Mouse (Mus musculus): ENCODE results near the gene Gm49384. TPM values are rescaled to one million over a fixed set of nuclear protein-coding genes. Genes with fewer than 3 reads are reported as not detected.
"Not testable (repeated sequence)": the region's sequence is repeated elsewhere in the genome, so short reads cannot be mapped to it uniquely, and the experiment has no call there.

The Gm49384 gene
- polyA plus RNA-seq, 1 experiment from 2014 or later, result 14.1 TPM

GRCm38 (mm10) chr12:69164904-69165303 is 39.2 kb downstream of the Gm49384 start:
- Histone ChIP-seq H3K9me3 (replicated peaks; ENCODE audit: control insufficient read depth, low read length) (no peaks in the 10 kb centered on the region), H3K4me3 (ENCODE audit: low read length) (no peak overlapping the region), H3K27me3 (ENCODE audit: control insufficient read depth, insufficient read depth, low read length) (no peaks in the 10 kb centered on the region), H3K36me3 (ENCODE audit: control insufficient read depth, insufficient read depth) (no peaks in the 10 kb centered on the region), H3K4me1 (ENCODE audit: control insufficient read depth, insufficient read depth, low read length) (peaks cover 12% of the 10 kb centered on the region), H3K9ac (ENCODE audit: low read length) (no peak overlapping the region), H3K4me2 (ENCODE audit: low read depth, low read length) (no peak overlapping the region), H3K27ac (ENCODE audit: low read length) (no peak overlapping the region)
- no peak for ATAC-seq (replicated peaks; ENCODE audit: extremely low read depth, insufficient read depth, low FRiP score)
- WGBS, result 55% methylated on average over 3 of the region's 3 CpGs

GRCm38 (mm10) chr12:69163586-69163985 is 40.5 kb downstream of the Gm49384 start:
- not testable (repeated sequence) for H3K4me2 ChIP-seq (ENCODE audit: low read depth, low read length); H3K9ac ChIP-seq (ENCODE audit: low read length); H3K4me3 ChIP-seq (ENCODE audit: low read length); H3K4me1 ChIP-seq (ENCODE audit: control insufficient read depth, insufficient read depth, low read length); H3K27ac ChIP-seq (ENCODE audit: low read length); H3K9me3 ChIP-seq (replicated peaks; ENCODE audit: control insufficient read depth, low read length); H3K36me3 ChIP-seq (ENCODE audit: control insufficient read depth, insufficient read depth); ATAC-seq (replicated peaks; ENCODE audit: extremely low read depth, insufficient read depth, low FRiP score); H3K27me3 ChIP-seq (ENCODE audit: control insufficient read depth, insufficient read depth, low read length)
- WGBS, result 81% methylated on average over 4 of the region's 4 CpGs

GRCm38 (mm10) chr12:69160677-69161076 is 43.4 kb downstream of the Gm49384 start:
- WGBS, result 90% methylated on average over 2 of the region's 2 CpGs
- H3K9ac ChIP-seq (ENCODE audit: low read length), result not testable (repeated sequence)
- peaks cover 16% of the 10 kb centered on the region for H3K36me3 ChIP-seq (ENCODE audit: control insufficient read depth, insufficient read depth)

GRCm38 (mm10) chr12:69159578-69159940 is 44.5 kb downstream of the Gm49384 start:
- peak overlapping the region; percentile 39; the same call in 1 of the 2 replicates for H3K4me2 ChIP-seq (ENCODE audit: low read depth, low read length)
- no peaks in the 10 kb centered on the region for H3K27me3 ChIP-seq (ENCODE audit: control insufficient read depth, insufficient read depth, low read length)
- H3K36me3 ChIP-seq (ENCODE audit: control insufficient read depth, insufficient read depth), result peaks cover 16% of the 10 kb centered on the region
- 4% methylated on average over 9 of the region's 9 CpGs for WGBS
- no peak for ATAC-seq (replicated peaks; ENCODE audit: extremely low read depth, insufficient read depth, low FRiP score)
- H3K4me1 ChIP-seq (ENCODE audit: control insufficient read depth, insufficient read depth, low read length), result peaks cover 7% of the 10 kb centered on the region
- peak overlapping the region; percentile 35 for H3K4me3 ChIP-seq (ENCODE audit: low read length)
- H3K9me3 ChIP-seq (replicated peaks; ENCODE audit: control insufficient read depth, low read length), result no peaks in the 10 kb centered on the region
- H3K27ac ChIP-seq (ENCODE audit: low read length), result peak overlapping the region; percentile 37; the same call in 1 of the 2 replicates
- no peak overlapping the region for H3K9ac ChIP-seq (ENCODE audit: low read length)

More at GRCm38 (mm10) chr12:69160677-69161076, 43.4 kb downstream of the Gm49384 start:
- not testable (repeated sequence) for H3K4me1 ChIP-seq (ENCODE audit: control insufficient read depth, insufficient read depth, low read length); H3K4me3 ChIP-seq (ENCODE audit: low read length); ATAC-seq (replicated peaks; ENCODE audit: extremely low read depth, insufficient read depth, low FRiP score); H3K27me3 ChIP-seq (ENCODE audit: control insufficient read depth, insufficient read depth, low read length); H3K27ac ChIP-seq (ENCODE audit: low read length); H3K4me2 ChIP-seq (ENCODE audit: low read depth, low read length); H3K9me3 ChIP-seq (replicated peaks; ENCODE audit: control insufficient read depth, low read length)

- H3K9me3 ChIP-seq (replicated peaks; ENCODE audit: control insufficient read depth, low read length); H3K27me3 ChIP-seq (ENCODE audit: control insufficient read depth, insufficient read depth, low read length); H3K4me1 ChIP-seq (ENCODE audit: control insufficient read depth, insufficient read depth, low read length): not testable (repeated sequence)
- Histone ChIP-seq H3K36me3 (ENCODE audit: control insufficient read depth, insufficient read depth) (peaks cover 16% of the 10 kb centered on the region), H3K9ac (ENCODE audit: low read length) (peak within 1 kb of the TSS; percentile 88), H3K4me2 (ENCODE audit: low read depth, low read length) (peak within 1 kb of the TSS; percentile 69), H3K27ac (ENCODE audit: low read length) (peak within 1 kb of the TSS; percentile 96), H3K4me3 (ENCODE audit: low read length) (peak within 1 kb of the TSS; percentile 76)
- peak; percentile 98 for ATAC-seq (replicated peaks; ENCODE audit: extremely low read depth, insufficient read depth, low FRiP score)
- under 1% methylated on average over 56 of the region's 68 CpGs for WGBS
Measured at GRCm38 (mm10) chr12:69158765-69159577, 45.1 kb downstream of the Gm49384 start, which contains the start of gene Rps29. Rps29 (minus strand) TSS chr12:69159186.

- Histone ChIP-seq H3K27me3 (ENCODE audit: control insufficient read depth, insufficient read depth, low read length) (no peaks in the 10 kb centered on the region), H3K4me1 (ENCODE audit: control insufficient read depth, insufficient read depth, low read length) (peaks cover 7% of the 10 kb centered on the region), H3K9ac (ENCODE audit: low read length) (peak overlapping the region; percentile 88), H3K27ac (ENCODE audit: low read length) (peak overlapping the region; percentile 96), H3K36me3 (ENCODE audit: control insufficient read depth, insufficient read depth) (peaks cover 16% of the 10 kb centered on the region), H3K4me3 (ENCODE audit: low read length) (peak overlapping the region; percentile 76), H3K4me2 (ENCODE audit: low read depth, low read length) (peak overlapping the region; percentile 69), H3K9me3 (replicated peaks; ENCODE audit: control insufficient read depth, low read length) (no peaks in the 10 kb centered on the region)
- no peak; the same call in 1 of the 2 replicates for ATAC-seq (replicated peaks; ENCODE audit: extremely low read depth, insufficient read depth, low FRiP score)
- under 1% methylated on average over 19 of the region's 19 CpGs for WGBS
Measured at GRCm38 (mm10) chr12:69158366-69158764, 45.7 kb downstream of the Gm49384 start.

GRCm38 (mm10) chr12:69157107-69157506 is 47.0 kb downstream of the Gm49384 start:
- Histone ChIP-seq H3K9ac (ENCODE audit: low read length) (no peak overlapping the region), H3K9me3 (replicated peaks; ENCODE audit: control insufficient read depth, low read length) (no peaks in the 10 kb centered on the region), H3K4me1 (ENCODE audit: control insufficient read depth, insufficient read depth, low read length) (peaks cover 7% of the 10 kb centered on the region), H3K4me2 (ENCODE audit: low read depth, low read length) (no peak overlapping the region), H3K36me3 (ENCODE audit: control insufficient read depth, insufficient read depth) (peaks cover 16% of the 10 kb centered on the region), H3K4me3 (ENCODE audit: low read length) (no peak overlapping the region), H3K27ac (ENCODE audit: low read length) (no peak overlapping the region), H3K27me3 (ENCODE audit: control insufficient read depth, insufficient read depth, low read length) (no peaks in the 10 kb centered on the region)
- 95% methylated on average over 2 of the region's 2 CpGs for WGBS
- no peak for ATAC-seq (replicated peaks; ENCODE audit: extremely low read depth, insufficient read depth, low FRiP score)

GRCm38 (mm10) chr12:69156436-69156835 is 47.6 kb downstream of the Gm49384 start:
- H3K4me1 ChIP-seq (ENCODE audit: control insufficient read depth, insufficient read depth, low read length), result peaks cover 7% of the 10 kb centered on the region
- no peak overlapping the region for H3K4me3 ChIP-seq (ENCODE audit: low read length)
- no peak overlapping the region for H3K27ac ChIP-seq (ENCODE audit: low read length)
- WGBS, result 84% methylated on average over 4 of the region's 4 CpGs
- H3K9ac ChIP-seq (ENCODE audit: low read length), result no peak overlapping the region
- H3K4me2 ChIP-seq (ENCODE audit: low read depth, low read length), result no peak overlapping the region
- H3K9me3 ChIP-seq (replicated peaks; ENCODE audit: control insufficient read depth, low read length), result no peaks in the 10 kb centered on the region
- no peaks in the 10 kb centered on the region for H3K27me3 ChIP-seq (ENCODE audit: control insufficient read depth, insufficient read depth, low read length)
- peaks cover 16% of the 10 kb centered on the region for H3K36me3 ChIP-seq (ENCODE audit: control insufficient read depth, insufficient read depth)
- no peak for ATAC-seq (replicated peaks; ENCODE audit: extremely low read depth, insufficient read depth, low FRiP score)

- no peak for ATAC-seq (replicated peaks; ENCODE audit: extremely low read depth, insufficient read depth, low FRiP score)
- H3K9ac ChIP-seq (ENCODE audit: low read length), result no peak overlapping the region
- peaks cover 16% of the 10 kb centered on the region for H3K36me3 ChIP-seq (ENCODE audit: control insufficient read depth, insufficient read depth)
- H3K4me1 ChIP-seq (ENCODE audit: control insufficient read depth, insufficient read depth, low read length), result peaks cover 7% of the 10 kb centered on the region
- no peak overlapping the region for H3K4me3 ChIP-seq (ENCODE audit: low read length)
- no peaks in the 10 kb centered on the region for H3K27me3 ChIP-seq (ENCODE audit: control insufficient read depth, insufficient read depth, low read length)
- no peak overlapping the region for H3K27ac ChIP-seq (ENCODE audit: low read length)
- H3K9me3 ChIP-seq (replicated peaks; ENCODE audit: control insufficient read depth, low read length), result no peaks in the 10 kb centered on the region
- WGBS, result 82% methylated on average over 2 of the region's 2 CpGs
- no peak overlapping the region for H3K4me2 ChIP-seq (ENCODE audit: low read depth, low read length)
Measured at GRCm38 (mm10) chr12:69155923-69156322, 48.1 kb downstream of the Gm49384 start.

Data from heart, embryonic 16.5 days (tissue).